Mouse (Mus musculus): ENCODE measurements at regions not wholly inside any gene's neighbourhood (a gene's known extent, or its start where the extent isn't known, plus 50 kb on each side); places are given as distances from the start of the nearest gene placed in this dataset.

GRCm38 (mm10) chr13:34818211-34818610 lies 56.9 kb upstream of the Prpf4b start:
- TF ChIP-seq CTCF (IDR thresholded peaks at IDR 0.05; ENCODE audit: low read depth, low read length) = no peak
- TF ChIP-seq POLR2AphosphoS5 (IDR thresholded peaks at IDR 0.05; ENCODE audit: insufficient replicate concordance, low read depth, low read length) = no peak
- no peak for TF ChIP-seq GATA1 (IDR thresholded peaks at IDR 0.05; ENCODE audit: borderline replicate concordance, low read length)

All from G1E (cell line).